Mouse (Mus musculus) kidney, postnatal 14 days (tissue): ENCODE data around the gene Zfp830.
A peak's percentile ranks its signal among the peaks of the same experiment; 100 is the strongest.

Source experiments
- DNase-seq: peaks from one replicate; pipeline ENCODE4 v3.0.0; 2022; ENCODE audit warnings: mixed read lengths

Gene Zfp830

DNA sequence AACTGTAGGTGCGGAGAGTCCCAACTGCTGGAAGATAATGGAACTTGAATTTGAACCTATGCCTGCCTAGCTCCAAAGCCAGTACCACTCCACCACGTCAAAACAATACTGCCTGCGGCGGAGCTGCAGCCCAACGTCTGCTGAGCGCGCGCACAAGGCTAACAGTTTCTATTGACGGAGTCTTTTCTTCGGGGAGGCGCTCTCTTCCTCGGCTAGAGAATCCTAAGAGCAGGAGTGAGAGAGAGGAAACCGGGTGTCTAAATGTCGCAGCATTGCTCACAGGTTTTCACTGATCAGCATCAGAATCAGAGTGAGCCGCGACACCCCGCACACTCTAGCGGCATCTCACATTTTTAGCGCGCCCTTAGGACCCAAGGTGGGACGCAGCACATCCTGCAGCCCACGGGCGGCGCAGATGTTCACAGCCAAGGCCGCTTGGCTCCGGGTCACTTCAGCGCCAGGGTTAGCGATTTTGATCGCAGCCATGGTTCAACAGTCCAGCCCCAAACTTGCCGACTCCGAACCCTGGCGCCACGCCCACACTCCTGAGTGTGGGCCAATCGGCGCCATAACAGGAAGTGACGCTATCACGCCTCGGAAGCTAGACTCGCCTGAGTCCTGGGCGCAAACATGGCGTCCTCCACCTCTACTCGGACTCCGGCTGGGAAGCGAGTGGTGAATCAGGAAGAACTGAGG is at the start of gene Zfp830, which contains the start of gene Cct6b:
Zfp830 (plus strand) TSS at position 604 of the 696 bp plus-strand sequence.
Cct6b (minus strand) TSS at position 580 of the 696 bp plus-strand sequence.
- peak; percentile 97 for DNase-seq

DNA sequence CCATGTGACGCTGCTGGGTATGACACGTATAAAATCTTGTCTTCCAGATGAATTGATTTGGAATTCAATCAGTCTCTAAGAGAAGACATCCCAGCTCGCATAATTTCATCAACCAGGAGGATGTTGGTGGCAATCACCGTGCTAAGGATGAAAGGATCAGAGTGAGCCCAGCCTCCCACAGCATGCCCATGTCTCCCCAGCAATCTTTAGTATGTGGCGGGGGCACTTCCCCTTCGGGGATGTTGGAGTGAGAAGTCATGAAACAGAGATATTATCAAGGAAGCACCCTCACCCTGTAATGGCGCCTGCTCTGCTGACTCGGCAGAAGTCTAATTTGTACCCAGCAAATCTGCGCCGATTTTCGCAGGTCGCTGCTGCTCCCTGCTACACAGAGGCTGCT is 44.9 kb upstream of the Zfp830 start:
- no peak for DNase-seq

- DNase-seq = no peak
These were observed 37.3 kb upstream of the Zfp830 start for GRCm38 (mm10) chr11:82726862-82727261.

DNA sequence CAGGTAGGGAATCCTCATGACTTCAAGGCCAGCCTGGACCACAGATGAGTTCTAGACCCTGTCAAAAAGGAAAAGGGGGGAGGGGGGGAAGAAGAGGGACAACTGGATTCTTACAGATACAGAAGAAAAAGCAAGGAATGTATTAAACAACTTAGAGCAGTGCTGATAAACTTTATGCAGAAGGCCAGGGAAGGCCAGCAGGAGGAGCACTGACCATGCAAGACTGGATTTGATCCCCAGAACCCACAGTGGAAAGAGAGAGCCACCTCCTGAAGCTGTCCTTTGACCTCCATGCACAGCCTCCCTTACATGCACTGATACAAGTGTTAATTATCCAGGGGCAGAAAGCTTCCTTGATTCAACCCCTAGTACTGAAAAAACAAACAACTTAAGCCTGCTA is 29.9 kb upstream of the Zfp830 start:
- peak; percentile 7 for DNase-seq

GRCm38 (mm10) chr11:82739006-82739405 is 25.1 kb upstream of the Zfp830 start:
- DNase-seq = no peak

DNA sequence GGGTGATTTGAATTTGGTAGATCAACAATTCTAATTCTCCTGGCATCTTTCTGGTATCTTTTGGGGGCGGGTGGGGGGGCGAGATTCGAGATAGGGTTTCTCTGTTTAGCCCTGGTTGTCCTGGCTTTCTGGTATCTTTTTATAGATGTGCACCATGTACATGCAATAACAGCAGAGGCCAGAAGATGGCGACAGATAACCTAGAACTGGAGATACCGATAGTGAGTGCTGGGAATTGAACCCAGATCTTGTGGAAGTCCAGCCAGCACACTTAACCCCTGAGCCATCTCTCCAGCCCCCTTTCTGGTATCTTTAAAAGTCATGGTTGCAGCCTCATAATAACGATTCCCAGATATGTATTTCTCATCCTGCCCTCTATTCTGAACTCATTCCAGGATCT is 18.0 kb upstream of the Zfp830 start:
- DNase-seq = peak; percentile 33

GRCm38 (mm10) chr11:82746857-82747366 is 17.2 kb upstream of the Zfp830 start:
- DNase-seq = peak; percentile 11

- no peak for DNase-seq
These were observed 11.6 kb upstream of the Zfp830 start for GRCm38 (mm10) chr11:82752349-82753115.

DNA sequence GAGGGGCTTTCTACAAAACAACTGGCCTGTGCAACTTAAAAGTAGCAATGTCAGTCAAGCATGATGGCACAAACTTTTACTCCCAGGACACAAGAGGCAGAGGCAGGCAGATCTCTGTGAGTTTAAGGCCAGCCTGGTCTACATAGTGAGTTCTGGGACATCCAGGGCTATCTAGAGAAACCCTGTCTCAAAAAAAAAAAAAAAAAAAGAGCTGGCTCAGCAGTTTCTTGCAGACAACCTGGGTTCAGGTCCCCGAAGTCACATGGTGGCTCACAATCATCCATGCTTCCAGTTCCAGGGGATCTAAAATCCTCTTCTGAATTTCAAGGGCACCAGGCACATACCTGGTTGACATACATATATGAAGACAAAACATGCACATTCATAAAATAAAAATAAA is 8.2 kb upstream of the Zfp830 start:
- no peak for DNase-seq

- no peak for DNase-seq
These were observed 1.8 kb upstream of the Zfp830 start for GRCm38 (mm10) chr11:82762286-82762829.

DNA sequence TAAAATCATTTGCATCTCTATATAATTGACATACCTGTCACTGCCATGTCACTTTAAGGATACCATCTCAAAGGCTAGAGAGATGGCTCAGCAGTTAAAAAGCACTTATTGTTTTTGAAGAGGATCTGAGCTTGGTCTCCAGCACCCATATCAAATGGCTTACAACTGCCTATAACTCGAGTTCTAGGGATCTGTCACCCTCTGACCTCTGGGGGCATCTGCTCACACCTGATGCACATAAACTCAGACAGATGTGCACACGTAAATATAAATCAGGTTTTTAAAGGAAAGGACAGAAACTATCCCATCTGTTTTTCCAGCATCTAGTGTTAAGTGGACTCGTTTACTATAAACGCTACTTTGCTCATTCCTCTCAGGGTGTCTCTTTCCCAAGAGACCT is 884 bp upstream of the Zfp830 start:
- no peak for DNase-seq

GRCm38 (mm10) chr11:82764438-82764924 is 336 bp downstream of the Zfp830 start:
- DNase-seq = no peak

- no peak for DNase-seq
These were observed 16.0 kb downstream of the Zfp830 start for GRCm38 (mm10) chr11:82780134-82780533.

GRCm38 (mm10) chr11:82780983-82781903 is 17.1 kb downstream of the Zfp830 start, which contains the start of gene Lig3:
Lig3 (plus strand) TSS chr11:82781108.
- peak; percentile 97 for DNase-seq

GRCm38 (mm10) chr11:82782197-82782596 is 18.1 kb downstream of the Zfp830 start:
- no peak for DNase-seq

- DNase-seq = no peak
These were observed 19.3 kb downstream of the Zfp830 start for GRCm38 (mm10) chr11:82783453-82783852.

- DNase-seq = no peak
These were observed 42.5 kb downstream of the Zfp830 start for GRCm38 (mm10) chr11:82806656-82807055.

GRCm38 (mm10) chr11:82807370-82807769 is 43.2 kb downstream of the Zfp830 start:
- DNase-seq = no peak

- DNase-seq = no peak
These were observed 44.3 kb downstream of the Zfp830 start for GRCm38 (mm10) chr11:82808485-82808884.
